Mouse (Mus musculus): ENCODE measurements around the gene Cbarp. TPM values are rescaled to one million over a fixed set of nuclear protein-coding genes. Genes with fewer than 3 reads are reported as not detected.

Gene Cbarp
- total RNA-seq, 2 experiments from 2014 or later = 431 to 463 TPM

DNA sequence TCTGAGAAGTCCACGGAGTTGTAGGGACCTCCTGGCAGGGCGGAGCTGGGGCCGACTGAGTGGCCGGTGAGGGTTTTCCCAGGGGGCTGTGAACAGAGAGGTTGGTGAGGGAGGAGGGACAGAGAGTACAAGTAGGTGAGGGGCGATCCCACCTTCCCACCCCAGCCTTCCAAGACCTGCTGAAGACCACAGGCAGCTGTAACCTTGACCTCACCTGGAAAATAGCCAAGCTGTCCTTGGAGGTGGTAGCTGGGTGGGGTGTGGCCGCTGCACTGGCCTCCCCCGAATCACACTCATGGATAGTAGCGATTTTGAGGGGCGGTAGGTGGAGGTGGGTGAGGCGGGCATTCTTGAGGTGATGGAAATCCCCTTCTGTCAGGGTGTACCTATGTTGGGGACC is 5.5 kb downstream of the Cbarp start:
- DNase-seq (ENCODE audit: low spot score in 2 of 2) = peak in 1 of 2 experiments; percentile 5
- intact Hi-C loops (cut with DNase I) = no loop called here

DNA sequence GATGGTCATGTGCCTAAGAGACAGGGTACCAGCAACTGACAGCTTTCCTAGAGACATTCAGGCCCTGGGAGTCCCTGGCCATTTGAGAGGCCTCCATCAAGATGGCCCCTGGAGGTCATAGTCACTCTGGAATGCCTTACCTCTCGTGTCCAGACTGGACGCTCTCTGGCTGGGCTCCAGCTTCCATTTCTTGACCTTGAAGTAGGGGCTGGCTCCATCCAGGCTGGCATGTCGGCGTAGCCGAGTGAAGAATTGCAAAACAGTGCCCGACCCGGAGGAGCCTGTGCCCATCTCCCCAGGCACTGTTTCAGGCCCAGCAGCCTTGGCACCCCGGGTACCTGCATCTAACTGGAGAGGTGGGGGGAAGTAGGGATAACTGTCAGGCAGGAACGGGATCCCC is 6.2 kb downstream of the Cbarp start:
- DNase-seq (ENCODE audit: low spot score in 2 of 2) = peak in 1 of 2 experiments; percentile 8
- intact Hi-C loops (cut with DNase I) = no loop called here

DNA sequence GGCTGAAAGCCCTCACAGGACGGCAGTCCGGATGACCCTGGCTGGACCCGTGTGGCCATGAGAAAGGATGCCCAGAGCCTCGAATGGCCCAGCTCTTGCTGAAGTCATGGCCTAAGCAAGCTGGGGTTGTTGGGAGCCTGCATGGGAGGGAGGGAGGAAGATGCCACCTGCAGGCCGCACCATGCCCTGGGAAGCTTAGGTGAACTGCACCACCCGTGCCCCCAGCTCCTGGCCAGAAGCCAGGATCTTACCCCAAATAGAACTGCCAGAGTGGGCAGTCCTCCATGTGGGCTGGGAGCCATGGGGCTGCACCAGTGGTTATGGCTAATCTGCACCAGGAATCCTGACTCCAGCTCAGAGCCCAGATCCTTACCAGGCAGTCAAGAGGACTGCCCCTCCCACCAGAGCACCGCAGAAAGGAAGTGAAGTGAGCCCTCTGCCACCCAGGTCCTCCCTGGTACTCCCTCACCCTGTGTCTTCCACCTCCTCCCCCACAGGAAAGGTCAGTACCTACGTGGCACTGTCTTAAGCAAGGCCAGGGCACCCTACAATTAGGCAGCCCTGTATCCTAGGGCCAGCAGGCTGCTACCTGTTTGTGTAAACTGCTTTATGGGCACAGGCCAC is 7.3 kb downstream of the Cbarp start:
- peak in 1 of 2 experiments; percentile 36 for DNase-seq (ENCODE audit: low spot score in 2 of 2)
- intact Hi-C loops (cut with DNase I) = no loop called here

DNA sequence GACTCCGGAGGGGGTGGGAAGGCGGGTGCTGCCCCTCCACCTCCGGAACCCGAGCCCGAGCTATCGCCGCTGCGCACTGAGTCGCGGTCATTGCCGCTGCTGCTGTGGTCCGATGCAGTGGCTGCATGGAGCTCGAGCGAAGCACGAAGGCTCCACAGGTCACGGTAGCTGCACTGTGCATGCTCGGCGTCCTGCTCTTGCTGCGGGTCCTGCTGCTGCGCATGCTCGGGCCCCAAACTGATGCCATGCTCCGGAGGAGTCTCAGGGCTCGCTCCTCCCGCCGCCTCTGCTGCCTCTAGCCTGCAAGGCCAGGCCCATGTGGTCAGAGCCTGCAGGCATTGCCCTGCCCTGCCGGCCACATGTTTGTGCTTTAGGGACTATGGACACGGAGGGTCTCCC is 8.7 kb downstream of the Cbarp start:
- DNase-seq (ENCODE audit: low spot score in 2 of 2) = peak in 1 of 2 experiments; percentile 54
- intact Hi-C loops (cut with DNase I) = no loop called here

DNA sequence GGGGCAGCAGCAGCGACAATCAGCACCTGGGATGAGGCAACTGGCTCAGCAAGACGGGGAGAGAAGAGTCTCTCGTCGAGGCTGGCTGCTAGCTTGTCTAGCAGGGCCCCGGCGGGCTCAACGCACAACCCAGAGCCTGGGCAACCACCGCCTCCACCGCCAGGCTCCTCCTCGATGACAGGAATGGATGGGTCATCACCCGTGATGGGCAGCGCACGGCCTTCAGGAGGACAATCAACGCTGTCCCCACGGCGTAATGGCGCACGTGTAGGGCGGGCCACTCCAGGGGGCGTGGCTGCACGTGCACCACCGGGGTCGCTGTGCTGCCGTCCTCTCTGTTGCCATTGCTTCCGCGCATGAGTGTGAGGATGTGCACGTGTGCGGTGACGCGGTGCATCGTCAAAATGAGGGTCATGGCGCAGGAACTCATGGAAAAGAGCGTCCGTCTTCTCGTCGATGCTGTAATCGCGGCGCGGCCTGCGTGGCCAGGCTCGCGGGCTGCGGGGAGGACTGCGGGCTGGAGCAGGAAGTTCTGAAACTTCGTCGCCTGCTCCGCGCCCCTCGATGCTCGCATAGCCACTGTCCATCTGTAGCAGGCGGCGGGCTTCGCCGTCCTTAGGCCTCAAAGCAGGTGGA is 9.2 kb downstream of the Cbarp start:
- DNase-seq (ENCODE audit: low spot score in 2 of 2) = peak; percentile 69 to 77
- intact Hi-C loops (cut with DNase I) = no loop called here

DNA sequence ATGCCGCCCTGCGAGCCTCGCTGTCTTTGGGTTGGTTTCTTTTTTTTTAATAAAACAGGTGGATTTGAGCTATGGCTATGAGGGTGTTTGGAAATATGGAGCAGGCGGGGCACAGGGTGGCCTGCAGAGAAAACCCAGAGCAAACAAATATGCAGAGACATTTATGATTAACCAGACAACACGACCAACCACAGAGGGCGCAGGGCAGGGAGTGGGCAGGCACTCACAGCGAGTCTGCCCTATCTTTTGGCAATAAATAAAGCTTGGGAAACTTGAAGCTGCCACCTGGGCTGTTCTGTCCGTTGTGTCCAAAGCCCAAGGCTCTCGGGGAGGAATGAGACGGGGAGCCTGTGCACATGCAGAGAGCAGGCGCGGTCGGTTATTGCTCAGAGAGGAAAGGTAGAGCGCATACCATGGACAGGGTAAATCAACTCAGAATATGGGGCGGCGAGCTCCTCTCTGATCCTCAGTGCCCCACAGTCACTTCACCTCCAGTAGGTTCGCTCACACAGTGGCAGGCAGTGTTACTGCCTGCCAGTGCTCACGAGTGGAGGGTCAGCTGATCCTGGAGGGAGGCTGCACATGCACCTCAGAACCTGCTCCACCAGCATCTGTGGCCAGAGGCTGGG is 10.1 kb downstream of the Cbarp start:
- no peak for DNase-seq (ENCODE audit: low spot score in 2 of 2)
- intact Hi-C loops (cut with DNase I) = no loop called here

DNA sequence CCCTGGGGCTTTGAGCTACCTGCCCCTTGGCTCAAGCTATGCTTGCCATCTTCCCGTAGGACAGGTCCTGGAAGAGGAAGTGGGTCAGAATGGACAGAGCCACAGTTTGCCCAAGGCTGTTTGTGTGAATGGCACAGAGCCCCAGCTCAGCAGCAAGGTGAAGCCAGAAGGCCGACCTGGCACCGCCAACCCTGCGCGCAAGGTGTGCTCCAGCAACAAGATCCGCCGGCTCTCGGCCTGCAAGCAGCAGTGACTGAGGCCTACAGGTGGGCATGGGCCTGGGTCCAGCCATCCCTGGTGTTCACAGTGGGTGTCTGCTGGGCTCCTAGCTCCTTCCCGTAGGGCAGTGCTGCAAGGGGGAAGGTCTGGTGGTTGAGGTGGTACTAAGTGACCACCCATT is 10.8 kb downstream of the Cbarp start:
- DNase-seq (ENCODE audit: low spot score in 2 of 2) = peak in 1 of 2 experiments; percentile 30
- intact Hi-C loops (cut with DNase I) = no loop called here

DNA sequence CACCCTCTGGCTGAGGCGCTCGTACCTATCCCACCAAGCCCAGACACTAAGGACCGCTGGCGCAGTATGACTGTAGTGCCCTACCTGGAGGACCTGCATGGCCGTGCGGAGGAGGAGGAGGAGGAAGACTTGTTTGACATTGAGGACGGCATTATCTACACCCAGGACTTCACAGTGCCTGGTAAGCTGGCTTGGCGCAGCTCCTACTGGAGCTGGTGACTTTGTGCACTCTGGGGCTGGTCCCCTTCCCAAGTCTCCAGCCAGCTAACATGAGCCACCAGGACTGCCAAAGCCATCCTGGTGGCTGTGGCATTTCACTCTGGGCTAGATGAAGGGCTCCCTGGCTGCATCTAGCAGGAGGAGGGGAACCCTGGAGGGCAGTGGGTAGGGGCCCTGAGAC is 12.7 kb downstream of the Cbarp start:
- DNase-seq (ENCODE audit: low spot score in 2 of 2) = no peak
- intact Hi-C loops (cut with DNase I) = no loop called here

DNA sequence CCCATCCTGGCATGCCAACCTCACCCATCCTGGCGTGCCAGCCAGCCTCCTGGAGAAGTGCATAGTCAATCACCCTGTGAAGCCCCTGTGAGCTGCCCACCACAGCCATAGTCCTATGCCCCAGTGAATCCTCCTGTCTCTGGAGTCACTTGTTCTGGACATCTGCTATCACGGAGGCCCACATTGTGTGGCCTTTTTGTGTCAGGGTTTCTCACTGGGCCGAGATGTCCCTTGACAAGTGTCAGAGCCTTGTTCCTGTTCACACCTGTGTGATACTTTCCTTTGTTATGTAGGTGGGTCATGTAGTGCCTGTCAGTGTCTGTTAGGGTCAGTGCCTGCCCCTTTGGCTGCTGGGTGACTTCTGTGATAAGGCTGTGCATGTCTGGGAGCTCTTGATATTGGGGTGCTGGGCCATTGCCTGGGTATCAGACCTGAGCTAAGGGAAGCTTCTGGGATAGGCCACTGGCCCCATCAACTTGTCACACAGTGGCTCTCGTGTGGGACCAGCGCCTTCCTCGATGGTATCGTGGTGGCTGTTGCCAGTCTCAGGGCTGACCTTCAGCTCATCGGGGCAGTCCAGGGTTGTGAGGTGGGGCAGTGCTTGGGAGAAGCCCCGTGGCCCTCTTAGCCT is 16.6 kb downstream of the Cbarp start:
- no peak for DNase-seq (ENCODE audit: low spot score in 2 of 2)
- intact Hi-C loops (cut with DNase I) = no loop called here

DNA sequence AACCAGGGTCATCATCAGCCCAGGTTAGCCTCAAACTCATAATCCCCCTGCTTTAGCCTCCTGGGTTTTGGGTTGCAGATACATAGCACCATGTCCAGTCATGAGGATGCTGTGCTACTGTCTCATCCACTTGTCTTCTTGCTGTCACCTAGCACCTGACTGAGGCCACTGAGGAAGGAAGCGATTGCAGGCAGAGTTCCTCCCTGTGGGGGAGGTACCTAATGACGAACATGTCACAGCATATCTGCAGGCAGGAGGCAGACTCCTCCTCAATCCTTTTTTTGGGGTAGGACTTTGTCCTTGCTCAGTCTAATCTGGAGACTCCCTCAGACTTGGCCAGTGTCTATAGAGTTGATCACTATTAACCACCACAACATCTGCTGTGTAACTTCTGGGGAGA is 19.0 kb downstream of the Cbarp start:
- intact Hi-C loops (cut with DNase I) = no loop called here
- DNase-seq (ENCODE audit: low spot score in 2 of 2) = no peak

DNA sequence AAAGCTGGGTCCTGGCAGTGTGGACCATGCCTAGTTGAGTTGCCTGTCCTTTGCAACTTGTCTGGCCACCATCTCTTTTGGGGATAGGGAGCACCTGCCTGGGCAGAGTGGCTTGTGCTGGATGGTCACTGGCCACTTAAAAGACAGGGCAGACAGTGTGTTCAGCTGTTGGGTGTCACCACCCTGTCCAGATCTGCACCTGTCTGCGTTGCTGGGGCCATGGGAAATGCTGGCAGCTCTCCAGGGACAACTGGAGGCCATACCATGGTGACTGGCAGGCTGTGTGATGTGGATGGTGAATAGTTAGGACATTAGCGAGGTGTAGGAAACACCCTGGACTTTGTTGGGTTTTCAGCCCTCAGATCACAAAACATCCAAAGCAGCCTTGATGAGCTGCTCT is 20.5 kb downstream of the Cbarp start:
- no peak for DNase-seq (ENCODE audit: low spot score in 2 of 2)
- intact Hi-C loops (cut with DNase I) = no loop called here

DNA sequence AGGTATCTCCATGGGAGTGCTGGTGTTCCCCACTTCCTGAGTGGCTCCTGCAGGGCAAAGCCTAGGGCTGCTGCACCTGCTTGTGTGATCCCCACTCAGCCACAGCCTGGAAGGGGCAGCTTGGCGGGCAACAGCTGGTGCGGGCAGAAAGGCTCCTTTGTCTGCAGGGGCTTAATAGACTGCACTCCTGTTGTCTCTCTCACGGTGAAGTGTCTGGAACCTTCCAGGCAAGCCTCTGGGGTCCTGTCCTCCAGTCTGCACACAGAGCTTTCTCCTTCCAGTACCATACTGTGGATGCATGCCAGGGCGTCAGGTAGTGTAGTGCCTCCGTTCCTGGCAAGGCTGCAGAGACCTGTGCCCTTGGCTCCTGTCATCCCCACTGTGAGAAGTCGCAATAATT is 22.1 kb downstream of the Cbarp start:
- no peak for DNase-seq (ENCODE audit: low spot score in 2 of 2)
- intact Hi-C loops (cut with DNase I) = no loop called here

DNA sequence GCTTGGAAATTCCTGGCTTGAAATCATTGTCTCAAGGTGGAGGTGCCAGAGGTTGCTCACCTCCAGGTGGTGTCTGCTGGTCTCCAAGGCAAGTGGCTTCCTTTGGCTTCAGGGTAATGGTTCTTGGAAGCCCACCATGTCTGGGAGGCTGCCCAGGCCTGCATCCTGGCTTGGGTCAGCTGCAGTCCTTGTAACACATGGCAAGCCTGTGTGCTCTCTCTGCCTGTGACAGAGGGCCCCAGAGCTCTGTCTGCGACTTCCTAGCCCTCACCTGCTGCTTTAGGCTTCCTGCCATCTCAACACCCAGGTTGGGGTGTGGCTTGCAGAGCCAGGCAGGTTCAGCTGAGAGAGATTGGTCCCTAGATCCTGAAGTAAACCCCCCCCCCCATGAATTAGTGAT is 22.9 kb downstream of the Cbarp start:
- no peak for DNase-seq (ENCODE audit: low spot score in 2 of 2)
- intact Hi-C loops (cut with DNase I) = no loop called here

DNA sequence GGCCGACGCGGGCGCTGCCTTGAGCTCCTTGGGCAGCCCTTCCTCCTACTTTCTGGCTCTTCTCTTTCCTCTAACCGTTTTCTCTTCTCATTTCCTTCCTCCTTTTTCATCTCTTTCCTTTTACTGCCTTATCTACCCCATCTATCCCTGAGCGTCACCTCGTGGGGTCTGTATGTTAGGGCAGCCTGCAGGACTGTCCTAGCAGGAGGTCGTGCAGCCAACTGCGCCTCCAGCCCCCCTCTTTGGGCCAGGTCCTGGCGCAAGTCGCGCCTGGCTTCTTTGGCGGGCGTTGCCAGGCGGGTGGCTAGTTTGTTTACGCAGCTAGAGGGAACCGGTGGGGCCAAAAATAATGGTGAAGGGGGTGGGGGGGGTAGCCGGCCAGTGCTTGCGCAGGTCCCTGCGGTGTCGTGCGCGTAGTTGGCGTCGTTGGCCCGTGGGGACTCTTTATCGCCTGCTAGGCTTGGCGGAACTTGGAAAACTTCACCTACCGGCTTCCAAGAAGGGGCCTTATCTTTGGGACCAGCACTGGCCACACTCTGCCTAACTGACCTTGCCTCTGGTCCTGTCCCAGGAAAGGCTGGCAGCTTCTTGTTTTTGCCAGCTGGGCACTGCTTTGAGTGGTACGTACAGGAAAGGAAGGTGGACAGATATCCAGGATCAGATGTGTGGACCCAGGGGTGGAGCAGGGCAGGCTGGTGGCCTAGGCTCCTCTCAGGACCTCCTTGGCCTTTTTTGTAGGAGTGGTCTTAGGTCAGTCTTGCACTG is 23.5 kb downstream of the Cbarp start:
- intact Hi-C loops (cut with DNase I) = no loop called here
- no peak for DNase-seq (ENCODE audit: low spot score in 2 of 2)

DNA sequence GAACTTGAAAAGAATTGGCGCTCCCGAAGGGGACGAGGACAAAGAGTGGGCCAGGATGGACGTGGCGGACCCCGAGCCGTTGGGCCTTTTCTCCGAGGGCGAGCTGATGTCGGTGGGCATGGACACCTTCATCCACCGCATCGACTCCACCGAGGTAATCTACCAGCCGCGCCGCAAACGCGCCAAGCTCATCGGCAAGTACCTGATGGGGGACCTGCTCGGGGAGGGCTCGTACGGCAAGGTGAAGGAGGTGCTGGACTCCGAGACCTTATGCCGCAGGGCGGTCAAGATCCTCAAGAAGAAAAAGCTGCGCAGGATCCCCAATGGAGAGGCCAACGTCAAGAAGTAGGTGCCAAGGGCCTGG is 24.1 kb downstream of the Cbarp start:
- intact Hi-C loops (cut with DNase I) = no loop called here

DNA sequence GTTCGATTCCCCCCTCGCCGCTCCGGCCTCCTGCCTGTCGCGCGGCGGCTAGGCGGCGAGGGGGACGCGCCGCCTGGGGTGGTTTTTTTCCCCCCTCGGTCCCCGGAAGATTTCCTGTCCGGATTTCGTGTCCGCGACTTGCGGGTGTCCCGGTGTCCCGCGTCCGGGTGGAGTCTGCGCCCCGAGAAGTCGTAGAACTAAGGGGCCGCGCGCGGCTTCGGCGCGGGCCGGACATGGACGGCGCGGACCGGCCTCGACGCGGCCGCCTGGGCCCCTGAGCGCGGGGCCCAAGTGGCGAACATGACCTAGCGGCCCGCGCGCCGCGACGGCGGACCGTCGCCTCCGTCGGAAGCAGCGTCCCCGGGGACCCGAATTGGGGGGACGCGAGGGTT is 24.7 kb downstream of the Cbarp start:
- no peak for DNase-seq (ENCODE audit: low spot score in 2 of 2)
- intact Hi-C loops (cut with DNase I) = loop anchor here (1.0 to 2.0 kb wide), 3 partner anchors 77 to 156 kb away; partner anchors contain the start of genes Polr2e, Tmem259 and Wdr18

More for the DNA sequence above, 24.1 kb downstream of the Cbarp start:
- no peak for DNase-seq (ENCODE audit: low spot score in 2 of 2)

DNA sequence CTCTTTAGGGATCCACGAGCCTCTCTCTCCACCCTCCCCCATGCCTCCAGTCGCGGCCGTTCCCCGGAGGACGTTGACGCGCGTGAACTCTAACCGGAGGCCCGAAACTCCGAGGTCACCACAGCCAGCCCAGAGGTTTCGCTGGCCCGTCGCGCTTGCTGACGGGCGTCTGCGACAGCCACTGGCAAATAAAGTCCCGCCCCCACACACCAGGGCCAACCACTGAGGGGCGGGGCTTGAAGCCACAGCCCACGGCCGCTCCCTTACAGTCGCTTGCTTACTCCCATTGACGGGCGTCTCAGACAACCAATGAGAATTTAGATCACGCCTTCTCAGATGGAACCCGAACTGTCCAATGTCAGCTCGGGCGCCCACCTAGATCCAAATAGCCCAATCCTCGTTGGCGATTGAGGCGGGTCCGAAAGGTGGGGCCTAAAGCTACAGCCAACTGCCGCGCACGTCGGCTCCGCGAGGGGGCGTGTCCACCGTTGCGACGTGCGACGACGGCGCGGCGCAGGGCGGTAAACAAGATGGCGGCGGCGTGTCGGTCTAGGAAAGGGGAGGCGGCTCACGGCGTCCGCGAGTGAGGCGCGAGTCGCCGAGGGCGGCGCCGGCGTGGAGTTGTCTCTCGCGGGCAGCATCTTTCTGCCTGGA is 25.2 kb downstream of the Cbarp start, which contains the start of gene Stk11:
TSS of gene Stk11 (plus strand) at position 514 of the 654 bp plus-strand sequence.
- intact Hi-C loops (cut with DNase I) = loop anchor here (1.0 to 2.0 kb wide), 3 partner anchors 77 to 155 kb away; partner anchors contain the start of genes Polr2e, Tmem259 and Wdr18
- peak; percentile 98 to 99 for DNase-seq (ENCODE audit: low spot score in 2 of 2)

DNA sequence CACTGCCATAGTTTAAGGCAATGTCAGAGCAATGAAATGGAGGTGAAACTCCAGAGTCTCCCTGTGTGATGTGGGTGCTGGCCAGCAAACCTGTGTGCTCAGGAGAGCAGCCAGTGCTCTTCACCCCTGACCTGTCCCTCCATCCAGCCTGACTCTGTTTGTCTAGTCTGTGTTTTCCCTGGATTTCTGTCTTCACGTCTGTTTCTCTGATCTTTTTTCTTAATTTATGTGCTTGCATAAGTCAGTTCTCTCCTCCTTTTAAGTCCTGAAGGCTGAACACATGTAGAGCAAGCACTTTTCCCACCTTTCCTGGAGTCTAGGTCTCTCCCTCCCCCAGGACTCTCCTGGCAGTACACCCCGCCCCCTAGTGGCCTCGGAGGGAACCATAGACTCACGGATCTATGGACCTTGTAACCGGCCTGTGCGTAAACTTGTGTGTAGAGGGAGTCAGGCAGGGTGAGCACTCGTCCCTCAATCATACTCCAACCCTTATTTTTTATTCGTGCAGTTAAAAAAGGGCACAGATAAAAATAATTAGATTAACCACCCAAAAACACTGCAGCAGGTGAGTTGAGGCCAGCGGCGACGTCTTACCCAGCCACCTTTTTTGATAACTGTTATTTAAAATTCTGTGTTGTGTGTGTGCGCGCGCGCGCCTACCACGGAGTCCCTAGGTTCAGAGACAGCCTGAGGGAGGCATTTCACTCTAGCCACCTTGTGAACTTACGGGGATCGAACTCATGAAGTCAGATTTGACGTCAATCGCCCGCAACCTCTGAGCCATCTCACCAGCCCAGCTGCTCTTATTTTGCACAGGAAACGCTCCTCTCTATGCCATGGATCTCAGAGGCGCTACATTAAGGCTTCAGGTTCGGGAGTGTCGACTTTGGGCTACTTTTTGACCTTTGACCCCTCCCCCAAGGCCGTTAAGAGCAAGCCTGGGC is 26.0 kb downstream of the Cbarp start:
- DNase-seq (ENCODE audit: low spot score in 2 of 2) = peak; percentile 82 to 85
- intact Hi-C loops (cut with DNase I) = loop anchor here (1.0 to 5.0 kb wide), 5 partner anchors 37 to 154 kb away; partner anchors contain the start of genes Polr2e, Tmem259 and Wdr18
